Mouse (Mus musculus): ENCODE data around the gene Pnmal1. TPM values are rescaled to one million over a fixed set of nuclear protein-coding genes. Genes with fewer than 3 reads are reported as not detected.

Pnmal1 gene
- polyA plus RNA-seq (2015; fragmentation: Nextera tagmentation; extraction: Ambion mirVana) = 50.1 and 60.9 TPM in 2 replicates

GRCm38 (mm10) chr7:16959539-16960187 is at the start of gene Pnmal1:
TSS of gene Pnmal1 (plus strand) at chr7:16959679.
- Histone ChIP-seq H3K9ac (replicated peaks; ENCODE audit: low read depth, low read length) (peak within 1 kb of the TSS; percentile 60), H3K4me1 (replicated peaks; ENCODE audit: control insufficient read depth, insufficient read depth, low read length) (peaks cover 53% of the 10 kb centered on the region), H3K4me3 (replicated peaks; ENCODE audit: low read length) (peak within 1 kb of the TSS; percentile 47), H3K9me3 (ENCODE audit: control insufficient read depth, low read length) (no peaks in the 10 kb centered on the region), H3K27me3 (replicated peaks; ENCODE audit: control insufficient read depth, insufficient read depth, low read length) (no peaks in the 10 kb centered on the region), H3K36me3 (ENCODE audit: control insufficient read depth, insufficient read depth) (no peaks in the 10 kb centered on the region), H3K27ac (ENCODE audit: low read length) (peak within 1 kb of the TSS; percentile 90), H3K4me2 (ENCODE audit: low read length) (peak within 1 kb of the TSS; percentile 67)
- ATAC-seq = peak; percentile 90
- WGBS = 4% methylated on average over 17 of the region's 17 CpGs

DNA sequence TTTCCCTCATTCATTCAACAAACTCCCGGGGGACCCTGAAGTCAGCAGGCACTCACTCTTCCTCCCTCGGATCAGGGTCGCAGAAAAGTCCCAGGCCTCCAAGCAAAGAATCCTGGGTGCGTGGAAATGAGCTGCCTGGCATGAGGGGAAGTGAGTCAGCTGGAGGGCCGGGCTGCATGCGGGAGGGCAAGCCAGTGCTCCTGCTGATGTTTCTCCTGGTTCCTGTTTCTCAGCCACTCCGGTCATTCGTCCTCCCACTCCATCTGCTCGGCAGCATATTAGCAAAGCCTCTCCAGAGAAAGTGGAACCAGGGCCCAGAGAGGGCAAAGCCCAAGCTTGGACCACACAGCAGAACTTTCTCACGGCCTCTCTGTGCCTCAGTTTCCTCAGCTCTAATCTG is 49.6 kb upstream of the Pnmal1 start:
- H3K9me3 ChIP-seq (ENCODE audit: control insufficient read depth, low read length) = no peaks in the 10 kb centered on the region
- H3K36me3 ChIP-seq (ENCODE audit: control insufficient read depth, insufficient read depth) = 0 out of 2 replicates have a peak, but pooled peaks cover 2% of the 10 kb centered on the region
- no peaks in the 10 kb centered on the region for H3K27me3 ChIP-seq (replicated peaks; ENCODE audit: control insufficient read depth, insufficient read depth, low read length)
- no peak for ATAC-seq
- no peak overlapping the region for H3K27ac ChIP-seq (ENCODE audit: low read length)
- H3K4me1 ChIP-seq (replicated peaks; ENCODE audit: control insufficient read depth, insufficient read depth, low read length) = no peaks in the 10 kb centered on the region; the same call in 1 of the 2 replicates
- H3K4me2 ChIP-seq (ENCODE audit: low read length) = no peak overlapping the region
- 59% methylated on average over 10 of the region's 10 CpGs for whole genome bisulfite sequencing
- H3K4me3 ChIP-seq (replicated peaks; ENCODE audit: low read length) = no peak overlapping the region
- no peak overlapping the region for H3K9ac ChIP-seq (replicated peaks; ENCODE audit: low read depth, low read length)

DNA sequence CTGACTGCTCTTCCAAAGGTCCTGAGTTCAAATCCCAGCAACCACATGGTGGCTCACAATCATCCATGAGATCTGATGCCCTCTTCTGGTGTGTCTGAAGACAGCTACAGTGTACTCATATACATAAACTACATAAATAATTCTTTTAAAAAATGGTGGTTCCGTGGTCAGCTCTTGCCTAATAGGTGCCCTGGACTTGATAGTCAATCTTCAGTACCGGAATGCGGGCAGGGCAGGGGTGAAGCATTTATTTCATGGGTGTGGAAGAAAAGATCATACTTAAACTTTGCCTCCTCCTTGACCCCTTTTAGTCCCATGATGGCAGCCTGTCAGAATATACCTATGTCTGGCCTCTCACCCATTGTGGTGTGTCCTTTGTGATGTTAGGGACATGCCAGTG is 47.6 kb upstream of the Pnmal1 start:
- WGBS = 91% methylated on average over 3 of the region's 3 CpGs
- no peak overlapping the region for H3K27ac ChIP-seq (ENCODE audit: low read length)
- no peak overlapping the region for H3K9ac ChIP-seq (replicated peaks; ENCODE audit: low read depth, low read length)
- no peaks in the 10 kb centered on the region for H3K9me3 ChIP-seq (ENCODE audit: control insufficient read depth, low read length)
- no peaks in the 10 kb centered on the region for H3K27me3 ChIP-seq (replicated peaks; ENCODE audit: control insufficient read depth, insufficient read depth, low read length)
- H3K4me2 ChIP-seq (ENCODE audit: low read length) = no peak overlapping the region
- H3K4me1 ChIP-seq (replicated peaks; ENCODE audit: control insufficient read depth, insufficient read depth, low read length) = no peaks in the 10 kb centered on the region
- H3K36me3 ChIP-seq (ENCODE audit: control insufficient read depth, insufficient read depth) = peaks cover 8% of the 10 kb centered on the region; the same call in 1 of the 2 replicates
- H3K4me3 ChIP-seq (replicated peaks; ENCODE audit: low read length) = no peak overlapping the region
- ATAC-seq = no peak

DNA sequence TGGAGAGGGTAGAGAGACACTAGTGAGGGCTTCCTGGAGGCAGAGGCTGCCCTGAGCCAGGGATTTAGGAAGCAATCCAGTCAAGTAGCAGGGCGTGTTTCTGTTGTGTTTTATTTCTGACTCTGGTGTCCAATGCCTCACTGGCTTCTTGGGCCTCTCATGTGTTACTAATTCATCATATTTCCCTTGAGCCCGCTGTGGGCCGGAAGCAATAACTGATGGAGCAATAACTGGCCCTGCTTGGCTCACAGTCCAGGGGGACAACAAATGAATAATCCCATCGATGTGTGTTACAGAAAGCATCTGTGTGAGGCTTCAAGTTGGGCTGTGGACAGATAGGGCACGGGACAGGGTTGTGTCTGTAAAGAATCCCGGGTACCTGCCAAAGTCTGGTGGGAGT is 47.1 kb upstream of the Pnmal1 start:
- Histone ChIP-seq H3K9me3 (ENCODE audit: control insufficient read depth, low read length) (no peaks in the 10 kb centered on the region), H3K4me3 (replicated peaks; ENCODE audit: low read length) (no peak overlapping the region), H3K4me2 (ENCODE audit: low read length) (no peak overlapping the region), H3K27ac (ENCODE audit: low read length) (no peak overlapping the region), H3K36me3 (ENCODE audit: control insufficient read depth, insufficient read depth) (peaks cover 11% of the 10 kb centered on the region; the same call in 1 of the 2 replicates), H3K9ac (replicated peaks; ENCODE audit: low read depth, low read length) (no peak overlapping the region), H3K4me1 (replicated peaks; ENCODE audit: control insufficient read depth, insufficient read depth, low read length) (no peaks in the 10 kb centered on the region), H3K27me3 (replicated peaks; ENCODE audit: control insufficient read depth, insufficient read depth, low read length) (no peaks in the 10 kb centered on the region)
- 91% methylated on average over 6 of the region's 6 CpGs for WGBS
- no peak for ATAC-seq

GRCm38 (mm10) chr7:16913806-16914452 is 45.5 kb upstream of the Pnmal1 start:
- Histone ChIP-seq H3K4me3 (replicated peaks; ENCODE audit: low read length) (no peak overlapping the region), H3K9me3 (ENCODE audit: control insufficient read depth, low read length) (no peaks in the 10 kb centered on the region), H3K27me3 (replicated peaks; ENCODE audit: control insufficient read depth, insufficient read depth, low read length) (no peaks in the 10 kb centered on the region), H3K4me1 (replicated peaks; ENCODE audit: control insufficient read depth, insufficient read depth, low read length) (no peaks in the 10 kb centered on the region; the same call in 1 of the 2 replicates), H3K4me2 (ENCODE audit: low read length) (no peak overlapping the region), H3K27ac (ENCODE audit: low read length) (no peak overlapping the region), H3K9ac (replicated peaks; ENCODE audit: low read depth, low read length) (no peak overlapping the region), H3K36me3 (ENCODE audit: control insufficient read depth, insufficient read depth) (peaks cover 15% of the 10 kb centered on the region; the same call in 1 of the 2 replicates)
- peak; percentile 72 for ATAC-seq
- 37% methylated on average over 10 of the region's 10 CpGs for WGBS

- no peak overlapping the region for H3K4me3 ChIP-seq (replicated peaks; ENCODE audit: low read length)
- ATAC-seq = 0 out of 2 replicates have a peak, but pooled peaks have one; percentile 2
- WGBS = 83% methylated on average over 18 of the region's 18 CpGs
These were observed 44.8 kb upstream of the Pnmal1 start for GRCm38 (mm10) chr7:16914453-16915343.

DNA sequence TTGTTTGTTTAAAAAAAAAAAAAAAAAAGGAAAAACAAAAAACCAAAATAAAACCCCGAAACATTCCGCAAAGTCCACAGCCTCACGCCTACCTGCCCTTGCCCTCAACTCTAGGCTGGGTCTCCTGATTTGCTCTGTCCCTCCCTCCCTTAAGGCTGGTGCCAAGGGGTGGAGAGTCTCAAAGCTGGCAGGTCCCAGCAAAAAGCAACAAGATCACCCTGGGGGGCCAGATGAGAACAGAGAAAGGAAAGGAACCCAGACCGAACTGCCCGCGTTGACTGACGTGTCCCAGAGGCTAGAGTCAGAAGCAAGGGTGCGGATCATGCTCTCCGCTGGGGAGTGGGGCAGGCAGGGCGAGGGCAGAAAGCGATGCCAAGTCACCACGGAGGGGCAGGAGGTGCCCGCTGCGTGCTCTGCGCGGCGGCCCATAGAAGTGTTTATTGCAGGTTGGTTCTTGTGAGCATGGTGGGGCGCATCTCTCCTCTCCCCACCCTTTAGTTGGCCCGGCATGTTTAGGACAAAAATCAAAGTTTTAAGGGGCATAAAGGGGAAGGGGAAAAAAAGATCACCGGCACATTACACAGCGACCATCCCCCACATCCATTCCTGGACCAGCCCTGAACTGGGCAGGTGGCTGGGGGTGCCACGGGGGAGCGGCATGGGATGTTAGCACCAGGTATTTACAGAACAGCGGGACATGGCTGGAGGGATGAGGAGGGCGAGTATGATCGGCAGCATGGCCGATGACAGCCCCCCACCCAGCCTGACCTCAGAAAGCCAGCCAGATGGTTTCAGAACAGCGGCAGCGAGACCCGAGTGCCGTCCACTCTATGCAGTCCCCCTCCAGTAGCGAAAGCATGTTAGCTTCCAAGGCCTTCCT is 43.8 kb upstream of the Pnmal1 start:
- no peak for ATAC-seq
- WGBS = 92% methylated on average over 32 of the region's 32 CpGs
- Histone ChIP-seq H3K4me1 (replicated peaks; ENCODE audit: control insufficient read depth, insufficient read depth, low read length) (peaks cover 15% of the 10 kb centered on the region), H3K9me3 (ENCODE audit: control insufficient read depth, low read length) (no peaks in the 10 kb centered on the region), H3K4me2 (ENCODE audit: low read length) (no peak overlapping the region), H3K27ac (ENCODE audit: low read length) (no peak overlapping the region), H3K27me3 (replicated peaks; ENCODE audit: control insufficient read depth, insufficient read depth, low read length) (no peaks in the 10 kb centered on the region), H3K9ac (replicated peaks; ENCODE audit: low read depth, low read length) (no peak overlapping the region), H3K36me3 (ENCODE audit: control insufficient read depth, insufficient read depth) (peaks cover 15% of the 10 kb centered on the region; the same call in 1 of the 2 replicates), H3K4me3 (replicated peaks; ENCODE audit: low read length) (no peak overlapping the region)

More at GRCm38 (mm10) chr7:16914453-16915343, 44.8 kb upstream of the Pnmal1 start:
- Histone ChIP-seq H3K27me3 (replicated peaks; ENCODE audit: control insufficient read depth, insufficient read depth, low read length) (no peaks in the 10 kb centered on the region), H3K27ac (ENCODE audit: low read length) (no peak overlapping the region), H3K4me2 (ENCODE audit: low read length) (no peak overlapping the region), H3K36me3 (ENCODE audit: control insufficient read depth, insufficient read depth) (peaks cover 15% of the 10 kb centered on the region; the same call in 1 of the 2 replicates), H3K4me1 (replicated peaks; ENCODE audit: control insufficient read depth, insufficient read depth, low read length) (peaks cover 5% of the 10 kb centered on the region), H3K9me3 (ENCODE audit: control insufficient read depth, low read length) (no peaks in the 10 kb centered on the region), H3K9ac (replicated peaks; ENCODE audit: low read depth, low read length) (no peak overlapping the region)

- Histone ChIP-seq H3K9me3 (ENCODE audit: control insufficient read depth, low read length) (no peaks in the 10 kb centered on the region), H3K4me3 (replicated peaks; ENCODE audit: low read length) (no peak overlapping the region), H3K4me1 (replicated peaks; ENCODE audit: control insufficient read depth, insufficient read depth, low read length) (peaks cover 24% of the 10 kb centered on the region), H3K9ac (replicated peaks; ENCODE audit: low read depth, low read length) (no peak overlapping the region), H3K36me3 (ENCODE audit: control insufficient read depth, insufficient read depth) (peaks cover 15% of the 10 kb centered on the region; the same call in 1 of the 2 replicates), H3K27ac (ENCODE audit: low read length) (no peak overlapping the region), H3K4me2 (ENCODE audit: low read length) (no peak overlapping the region), H3K27me3 (replicated peaks; ENCODE audit: control insufficient read depth, insufficient read depth, low read length) (no peaks in the 10 kb centered on the region)
- 85% methylated on average over 30 of the region's 30 CpGs for WGBS
- no peak for ATAC-seq
These were observed 42.9 kb upstream of the Pnmal1 start for GRCm38 (mm10) chr7:16916342-16917265.
